Mouse (Mus musculus): Measurements from ENCODE around the gene Gapdhs. TPM values are rescaled to one million over a fixed set of nuclear protein-coding genes. Genes with fewer than 3 reads are reported as not detected.
A peak's percentile ranks its signal among the peaks of the same experiment; 100 is the strongest.
"Not testable (repeated sequence)": the region's sequence is repeated elsewhere in the genome, so short reads cannot be mapped to it uniquely, and the experiment has no call there.

The Gapdhs gene
- polyA plus RNA-seq, 1 experiment from 2014 or later, result 1.5 TPM

- Histone ChIP-seq H3K4me1 (replicated peaks; ENCODE audit: control insufficient read depth, insufficient read depth, low read length) (no peaks in the 10 kb centered on the region), H3K27ac (ENCODE audit: low read depth, low read length) (no peak overlapping the region), H3K4me3 (ENCODE audit: low read depth, low read length) (no peak overlapping the region), H3K9me3 (ENCODE audit: control insufficient read depth, low read length) (no peaks in the 10 kb centered on the region; the same call in 1 of the 2 replicates), H3K27me3 (ENCODE audit: control insufficient read depth, insufficient read depth, low read length) (no peaks in the 10 kb centered on the region), H3K4me2 (ENCODE audit: low read depth, low read length, severe bottlenecking) (no peak overlapping the region), H3K9ac (ENCODE audit: low read length) (no peak overlapping the region), H3K36me3 (ENCODE audit: control insufficient read depth, insufficient read depth, low read length) (peaks cover 3% of the 10 kb centered on the region; the same call in 1 of the 2 replicates)
- DNase-seq (ENCODE audit: low spot score), result no peak
- ATAC-seq (replicated peaks; ENCODE audit: low FRiP score), result no peak
- 82% methylated on average over 3 of the region's 3 CpGs for WGBS
Observed at GRCm38 (mm10) chr7:30757001-30757400, 13.5 kb upstream of the Gapdhs start.

- no peak within 1 kb of the TSS for H3K9ac ChIP-seq (ENCODE audit: low read length)
- H3K4me3 ChIP-seq (ENCODE audit: low read depth, low read length), result no peak within 1 kb of the TSS
- H3K36me3 ChIP-seq (ENCODE audit: control insufficient read depth, insufficient read depth, low read length), result peaks cover 3% of the 10 kb centered on the region; the same call in 1 of the 2 replicates
- no peaks in the 10 kb centered on the region for H3K27me3 ChIP-seq (ENCODE audit: control insufficient read depth, insufficient read depth, low read length)
- H3K4me2 ChIP-seq (ENCODE audit: low read depth, low read length, severe bottlenecking), result no peak within 1 kb of the TSS
- no peak for ATAC-seq (replicated peaks; ENCODE audit: low FRiP score)
- H3K9me3 ChIP-seq (ENCODE audit: control insufficient read depth, low read length), result no peaks in the 10 kb centered on the region; the same call in 1 of the 2 replicates
- H3K27ac ChIP-seq (ENCODE audit: low read depth, low read length), result no peak within 1 kb of the TSS
- no peaks in the 10 kb centered on the region for H3K4me1 ChIP-seq (replicated peaks; ENCODE audit: control insufficient read depth, insufficient read depth, low read length)
- DNase-seq (ENCODE audit: low spot score), result no peak
- 81% methylated on average over 5 of the region's 5 CpGs for WGBS
Observed at GRCm38 (mm10) chr7:30751086-30751669, 7.7 kb upstream of the Gapdhs start, which contains the start of gene Sbsn. Gene Sbsn (plus strand): TSS chr7:30751471.

- no peak for ATAC-seq (replicated peaks; ENCODE audit: low FRiP score)
- no peaks in the 10 kb centered on the region; the same call in 1 of the 2 replicates for H3K9me3 ChIP-seq (ENCODE audit: control insufficient read depth, low read length)
- no peak overlapping the region for H3K27ac ChIP-seq (ENCODE audit: low read depth, low read length)
- no peak overlapping the region for H3K4me3 ChIP-seq (ENCODE audit: low read depth, low read length)
- H3K9ac ChIP-seq (ENCODE audit: low read length), result no peak overlapping the region
- DNase-seq (ENCODE audit: low spot score), result no peak
- WGBS, result 89% methylated on average over 13 of the region's 13 CpGs
- H3K36me3 ChIP-seq (ENCODE audit: control insufficient read depth, insufficient read depth, low read length), result peaks cover 1% of the 10 kb centered on the region; the same call in 1 of the 2 replicates
- H3K4me1 ChIP-seq (replicated peaks; ENCODE audit: control insufficient read depth, insufficient read depth, low read length), result no peaks in the 10 kb centered on the region
- no peak overlapping the region for H3K4me2 ChIP-seq (ENCODE audit: low read depth, low read length, severe bottlenecking)
- no peaks in the 10 kb centered on the region for H3K27me3 ChIP-seq (ENCODE audit: control insufficient read depth, insufficient read depth, low read length)
Observed at GRCm38 (mm10) chr7:30749824-30750606, 6.5 kb upstream of the Gapdhs start.

- H3K36me3 ChIP-seq (ENCODE audit: control insufficient read depth, insufficient read depth, low read length), result no peaks in the 10 kb centered on the region
- no peaks in the 10 kb centered on the region for H3K27me3 ChIP-seq (ENCODE audit: control insufficient read depth, insufficient read depth, low read length)
- H3K9me3 ChIP-seq (ENCODE audit: control insufficient read depth, low read length), result no peaks in the 10 kb centered on the region
- WGBS, result 82% methylated on average over 7 of the region's 7 CpGs
- H3K4me2 ChIP-seq (ENCODE audit: low read depth, low read length, severe bottlenecking), result no peak overlapping the region
- H3K27ac ChIP-seq (ENCODE audit: low read depth, low read length), result no peak overlapping the region
- DNase-seq (ENCODE audit: low spot score) (no peak), ATAC-seq (replicated peaks; ENCODE audit: low FRiP score) (no peak)
- H3K4me1 ChIP-seq (replicated peaks; ENCODE audit: control insufficient read depth, insufficient read depth, low read length), result no peaks in the 10 kb centered on the region
- H3K4me3 ChIP-seq (ENCODE audit: low read depth, low read length), result no peak overlapping the region
- H3K9ac ChIP-seq (ENCODE audit: low read length), result no peak overlapping the region
Observed at GRCm38 (mm10) chr7:30747525-30748204, 4.2 kb upstream of the Gapdhs start.

GRCm38 (mm10) chr7:30744022-30744598, 629 bp upstream of the Gapdhs start:
- Histone ChIP-seq H3K4me1 (replicated peaks; ENCODE audit: control insufficient read depth, insufficient read depth, low read length) (no peaks in the 10 kb centered on the region), H3K27ac (ENCODE audit: low read depth, low read length) (no peak overlapping the region), H3K36me3 (ENCODE audit: control insufficient read depth, insufficient read depth, low read length) (no peaks in the 10 kb centered on the region), H3K27me3 (ENCODE audit: control insufficient read depth, insufficient read depth, low read length) (no peaks in the 10 kb centered on the region), H3K9me3 (ENCODE audit: control insufficient read depth, low read length) (no peaks in the 10 kb centered on the region), H3K4me2 (ENCODE audit: low read depth, low read length, severe bottlenecking) (no peak overlapping the region), H3K9ac (ENCODE audit: low read length) (no peak overlapping the region), H3K4me3 (ENCODE audit: low read depth, low read length) (no peak overlapping the region)
- no peak for DNase-seq (ENCODE audit: low spot score)
- WGBS, result 68% methylated on average over 4 of the region's 4 CpGs
- no peak for ATAC-seq (replicated peaks; ENCODE audit: low FRiP score)

- 92% methylated on average over 2 of the region's 2 CpGs for WGBS
- H3K4me2 ChIP-seq (ENCODE audit: low read depth, low read length, severe bottlenecking); DNase-seq (ENCODE audit: low spot score); H3K27ac ChIP-seq (ENCODE audit: low read depth, low read length); H3K9ac ChIP-seq (ENCODE audit: low read length); H3K27me3 ChIP-seq (ENCODE audit: control insufficient read depth, insufficient read depth, low read length); H3K36me3 ChIP-seq (ENCODE audit: control insufficient read depth, insufficient read depth, low read length); H3K9me3 ChIP-seq (ENCODE audit: control insufficient read depth, low read length); H3K4me3 ChIP-seq (ENCODE audit: low read depth, low read length); H3K4me1 ChIP-seq (replicated peaks; ENCODE audit: control insufficient read depth, insufficient read depth, low read length); ATAC-seq (replicated peaks; ENCODE audit: low FRiP score): not testable (repeated sequence)
Observed at GRCm38 (mm10) chr7:30742570-30742969, 911 bp downstream of the Gapdhs start.

GRCm38 (mm10) chr7:30736211-30736610, 7.3 kb downstream of the Gapdhs start:
- Histone ChIP-seq H3K9me3 (ENCODE audit: control insufficient read depth, low read length) (no peaks in the 10 kb centered on the region), H3K27ac (ENCODE audit: low read depth, low read length) (no peak overlapping the region), H3K4me2 (ENCODE audit: low read depth, low read length, severe bottlenecking) (no peak overlapping the region), H3K4me3 (ENCODE audit: low read depth, low read length) (no peak overlapping the region), H3K9ac (ENCODE audit: low read length) (no peak overlapping the region), H3K36me3 (ENCODE audit: control insufficient read depth, insufficient read depth, low read length) (no peaks in the 10 kb centered on the region; the same call in 1 of the 2 replicates), H3K27me3 (ENCODE audit: control insufficient read depth, insufficient read depth, low read length) (no peaks in the 10 kb centered on the region), H3K4me1 (replicated peaks; ENCODE audit: control insufficient read depth, insufficient read depth, low read length) (no peaks in the 10 kb centered on the region)
- WGBS, result 87% methylated on average over 3 of the region's 3 CpGs
- ATAC-seq (replicated peaks; ENCODE audit: low FRiP score) (no peak), DNase-seq (ENCODE audit: low spot score) (no peak)

GRCm38 (mm10) chr7:30730064-30730722, 13.3 kb downstream of the Gapdhs start:
- not testable (repeated sequence) for H3K36me3 ChIP-seq (ENCODE audit: control insufficient read depth, insufficient read depth, low read length); ATAC-seq (replicated peaks; ENCODE audit: low FRiP score); H3K9me3 ChIP-seq (ENCODE audit: control insufficient read depth, low read length); H3K27me3 ChIP-seq (ENCODE audit: control insufficient read depth, insufficient read depth, low read length); H3K4me1 ChIP-seq (replicated peaks; ENCODE audit: control insufficient read depth, insufficient read depth, low read length); DNase-seq (ENCODE audit: low spot score)
- Histone ChIP-seq H3K4me3 (ENCODE audit: low read depth, low read length) (peak overlapping the region; percentile 75), H3K27ac (ENCODE audit: low read depth, low read length) (peak overlapping the region; percentile 87; the same call in 1 of the 2 replicates), H3K4me2 (ENCODE audit: low read depth, low read length, severe bottlenecking) (peak overlapping the region; percentile 88), H3K9ac (ENCODE audit: low read length) (peak overlapping the region; percentile 86)
- 20% methylated on average over 8 of the region's 22 CpGs for WGBS
